Mouse (Mus musculus) left cerebral cortex, adult 2 months (tissue): ENCODE results near the gene Samm50. TPM values are rescaled to one million over a fixed set of nuclear protein-coding genes. Genes with fewer than 3 reads are reported as not detected.

Source experiments
- DNase-seq, 2 experiments: peaks; one replicate each; pipeline ENCODE4 v3.0.0; 2021 to 2022; ENCODE audit warnings: low spot score in 2 of 2, mixed read lengths in 1 of 2; ENCODE audit errors: extremely low spot score in 1 of 2
- H3K27ac ChIP-seq: fragments of 200-600 bp; 2 replicates; pipeline ENCODE4 v1.8.1; 2022
- H3K4me3 ChIP-seq: fragments of 200-600 bp; 2 replicates; pipeline ENCODE4 v1.8.1; 2022
- CTCF ChIP-seq: fragments of 200-600 bp; IDR thresholded peaks from 2 replicates; pipeline ENCODE4 v1.8.1; 2022; ENCODE audit warnings: antibody characterized with exemption, mild to moderate bottlenecking, moderate library complexity
- intact Hi-C: fragments of 180-260 bp; cut with DNase I; formaldehyde crosslinking; loops from one replicate; pipeline ENCODE4 v1.15.1; 2025
- total RNA-seq, 2 experiments: library from RNA; stranded (reverse); gene quantifications; 2 replicates each; pipeline ENCODE4 v1.2.3; 2021

Gene Samm50
- total RNA-seq, 2 experiments from 2014 or later, result 99.4 to 111 TPM

DNA sequence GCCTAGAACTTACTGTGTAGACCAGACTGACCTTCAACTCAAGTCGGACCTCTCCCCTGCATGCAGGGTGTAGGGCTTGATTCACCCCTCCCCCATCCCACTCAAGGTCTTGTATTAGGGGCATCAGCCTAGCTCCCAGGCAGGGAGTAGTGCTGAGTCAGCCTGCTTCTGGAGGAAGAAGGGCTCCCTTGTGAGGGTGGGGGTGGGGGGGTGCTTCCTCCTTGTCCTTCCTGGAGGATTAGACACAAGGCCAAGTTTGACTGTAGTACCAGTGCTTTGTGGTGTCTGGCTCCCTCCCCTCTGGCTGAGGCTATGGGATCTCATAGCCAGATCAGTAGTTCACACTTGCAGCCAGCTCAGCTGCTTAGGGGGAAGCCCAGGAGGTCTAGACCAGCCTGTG lies 8.1 kb upstream of the Samm50 start:
- no peak for DNase-seq
- no peak overlapping the region for H3K4me3 ChIP-seq
- H3K27ac ChIP-seq, result no peak overlapping the region
- TF ChIP-seq CTCF, result no peak
- intact Hi-C loops, result no loop called here

DNA sequence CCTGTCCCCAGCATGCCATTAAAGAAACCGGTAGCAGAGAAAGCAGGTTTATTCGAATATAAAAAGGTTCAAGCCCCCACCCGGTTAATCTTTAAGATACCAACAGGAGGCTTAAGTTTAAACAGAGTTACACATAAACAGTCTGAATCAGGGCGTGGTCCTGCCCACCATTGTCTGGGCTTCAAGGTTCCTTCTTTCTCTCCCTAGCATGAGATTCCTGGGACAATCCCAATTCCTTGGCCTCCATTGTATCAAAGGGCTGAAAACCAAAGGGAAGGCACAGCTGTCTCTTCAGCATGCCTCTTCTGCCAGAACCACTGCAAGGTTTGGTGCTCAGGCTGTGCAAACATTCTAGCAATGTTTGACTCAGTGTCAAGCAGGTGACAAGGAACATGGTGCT lies 5.8 kb upstream of the Samm50 start:
- DNase-seq, result no peak
- H3K27ac ChIP-seq, result no peak overlapping the region
- TF ChIP-seq CTCF, result no peak
- H3K4me3 ChIP-seq, result no peak overlapping the region
- intact Hi-C loops, result no loop called here

DNA sequence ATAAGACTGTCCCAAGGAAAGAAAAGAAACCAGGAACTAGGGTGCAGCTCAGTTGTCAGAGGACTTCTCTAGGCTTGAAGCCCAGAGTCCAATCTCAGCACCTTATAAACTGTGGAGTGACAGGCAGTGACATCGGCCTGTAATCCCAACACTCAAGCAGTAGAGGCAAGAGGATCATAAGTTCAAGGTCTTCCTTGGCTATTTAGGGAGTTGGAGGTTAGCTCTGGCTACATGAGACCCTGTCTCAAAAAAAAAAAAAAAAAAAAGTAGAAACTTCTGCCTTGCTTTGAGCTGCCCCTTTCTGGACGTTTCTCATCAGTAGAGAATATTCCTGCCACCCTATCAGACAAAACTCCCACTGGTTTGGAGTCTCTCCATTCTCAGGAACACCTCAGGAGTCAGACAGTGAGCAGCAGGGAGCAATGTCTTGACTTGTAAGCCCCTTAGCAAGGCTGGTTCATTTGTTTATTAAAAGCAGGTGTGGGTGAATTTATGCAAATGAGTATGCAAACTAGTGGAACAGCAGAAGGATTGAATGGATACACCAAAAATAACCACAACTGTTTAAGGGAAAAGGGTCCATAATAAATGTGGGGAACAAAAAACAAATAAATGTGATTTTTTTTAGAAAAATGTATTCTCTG lies 3.0 kb upstream of the Samm50 start:
- no peak for DNase-seq
- TF ChIP-seq CTCF, result no peak
- Histone ChIP-seq H3K27ac (no peak overlapping the region), H3K4me3 (no peak overlapping the region)
- intact Hi-C loops, result no loop called here

DNA sequence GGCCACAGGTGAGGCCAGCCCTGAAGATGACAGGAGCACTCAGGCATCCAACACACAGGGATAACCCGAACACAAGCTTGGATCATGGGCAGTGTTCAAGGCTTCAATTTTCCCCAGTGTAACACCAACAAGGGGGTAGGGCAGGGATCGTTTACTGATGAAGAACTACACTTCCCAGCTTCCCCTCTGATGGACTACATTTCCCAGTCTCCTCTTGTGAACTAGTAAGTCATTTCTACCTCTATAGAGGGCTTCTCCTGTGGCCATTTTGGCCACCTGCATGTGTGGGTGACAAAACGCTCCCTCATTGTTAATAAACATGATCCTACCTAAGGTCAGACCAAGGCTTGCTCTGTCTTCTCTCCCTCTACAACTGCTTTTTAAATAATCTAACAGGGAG lies 2.2 kb upstream of the Samm50 start:
- Histone ChIP-seq H3K27ac (no peak overlapping the region), H3K4me3 (no peak overlapping the region)
- TF ChIP-seq CTCF, result no peak
- DNase-seq, result no peak
- intact Hi-C loops, result no loop called here

DNA sequence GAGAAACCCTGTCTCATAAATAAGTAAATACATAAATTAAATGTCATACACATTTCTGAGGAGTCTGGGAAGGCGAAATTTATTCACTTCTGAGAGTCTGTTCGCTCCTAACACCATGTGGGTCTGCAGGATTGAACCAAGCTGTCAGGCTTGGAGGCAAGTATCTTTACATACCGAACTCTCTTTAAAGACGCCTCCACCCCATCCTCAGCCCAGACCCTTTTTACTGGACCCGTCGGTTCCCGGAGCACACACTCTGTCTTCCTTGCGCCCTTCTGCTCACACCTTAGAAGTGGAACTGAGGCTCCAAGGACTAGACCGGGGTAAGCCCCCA lies 350 bp upstream of the Samm50 start:
- DNase-seq, result no peak
- TF ChIP-seq CTCF, result no peak
- intact Hi-C loops, result no loop called here
- Histone ChIP-seq H3K27ac (peak overlapping the region; percentile 95), H3K4me3 (peak overlapping the region; percentile 79)

DNA sequence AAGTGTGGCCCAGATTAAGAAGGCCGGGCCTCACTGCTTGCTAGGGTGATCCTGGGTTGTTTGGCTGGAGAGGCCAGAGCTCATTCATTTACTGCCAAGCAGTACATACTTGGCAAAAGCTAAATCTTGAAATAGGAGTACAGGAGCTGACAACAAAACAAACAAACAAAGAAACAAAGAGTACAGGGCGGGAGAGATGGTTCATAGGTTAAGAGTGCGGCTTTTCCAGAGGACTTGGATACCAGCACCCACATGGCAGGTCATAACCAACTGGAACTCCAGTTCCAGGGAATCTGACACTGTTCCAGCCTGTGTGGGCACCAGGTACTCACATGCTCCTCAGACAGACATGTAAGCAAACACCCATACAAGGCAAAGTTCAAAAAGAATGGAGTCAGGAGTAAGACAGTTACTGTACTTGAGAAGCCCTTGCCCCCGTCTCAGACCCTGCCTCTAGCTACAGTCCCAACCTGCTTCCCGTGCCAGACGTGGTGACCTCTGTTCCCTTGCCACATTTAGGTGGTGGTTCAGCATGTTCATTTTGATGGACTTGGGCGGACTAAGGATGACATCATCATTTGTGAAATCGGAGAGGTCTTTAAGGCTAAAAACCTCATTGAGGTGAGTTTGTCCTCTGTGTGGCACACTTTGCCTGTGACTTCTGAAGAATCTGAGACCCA lies 4.6 kb downstream of the Samm50 start:
- no peak overlapping the region for H3K4me3 ChIP-seq
- intact Hi-C loops, result no loop called here
- DNase-seq, result no peak
- no peak for TF ChIP-seq CTCF
- H3K27ac ChIP-seq, result no peak overlapping the region

DNA sequence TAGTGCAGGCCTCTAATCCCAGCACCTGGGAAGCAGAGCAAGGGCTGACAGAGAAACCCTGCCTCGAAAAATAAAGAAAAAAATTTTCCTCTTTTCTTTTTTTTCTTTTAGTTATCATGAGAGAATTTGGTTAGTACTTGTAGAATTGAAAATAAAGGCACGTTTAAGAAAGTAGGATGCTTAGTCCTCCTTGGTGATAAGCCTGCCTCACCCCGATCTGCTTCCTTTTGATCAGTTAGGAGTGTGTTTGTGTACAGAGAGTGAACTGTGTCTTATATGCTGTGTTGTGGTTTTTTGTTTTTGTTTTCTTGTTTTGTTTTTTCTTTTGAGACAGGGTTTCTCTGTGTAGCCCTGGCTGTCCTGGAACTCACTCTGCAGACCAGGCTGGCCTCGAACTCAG lies 15.3 kb downstream of the Samm50 start:
- Histone ChIP-seq H3K4me3 (no peak overlapping the region), H3K27ac (no peak overlapping the region)
- no peak for TF ChIP-seq CTCF
- intact Hi-C loops, result no loop called here
- no peak for DNase-seq

DNA sequence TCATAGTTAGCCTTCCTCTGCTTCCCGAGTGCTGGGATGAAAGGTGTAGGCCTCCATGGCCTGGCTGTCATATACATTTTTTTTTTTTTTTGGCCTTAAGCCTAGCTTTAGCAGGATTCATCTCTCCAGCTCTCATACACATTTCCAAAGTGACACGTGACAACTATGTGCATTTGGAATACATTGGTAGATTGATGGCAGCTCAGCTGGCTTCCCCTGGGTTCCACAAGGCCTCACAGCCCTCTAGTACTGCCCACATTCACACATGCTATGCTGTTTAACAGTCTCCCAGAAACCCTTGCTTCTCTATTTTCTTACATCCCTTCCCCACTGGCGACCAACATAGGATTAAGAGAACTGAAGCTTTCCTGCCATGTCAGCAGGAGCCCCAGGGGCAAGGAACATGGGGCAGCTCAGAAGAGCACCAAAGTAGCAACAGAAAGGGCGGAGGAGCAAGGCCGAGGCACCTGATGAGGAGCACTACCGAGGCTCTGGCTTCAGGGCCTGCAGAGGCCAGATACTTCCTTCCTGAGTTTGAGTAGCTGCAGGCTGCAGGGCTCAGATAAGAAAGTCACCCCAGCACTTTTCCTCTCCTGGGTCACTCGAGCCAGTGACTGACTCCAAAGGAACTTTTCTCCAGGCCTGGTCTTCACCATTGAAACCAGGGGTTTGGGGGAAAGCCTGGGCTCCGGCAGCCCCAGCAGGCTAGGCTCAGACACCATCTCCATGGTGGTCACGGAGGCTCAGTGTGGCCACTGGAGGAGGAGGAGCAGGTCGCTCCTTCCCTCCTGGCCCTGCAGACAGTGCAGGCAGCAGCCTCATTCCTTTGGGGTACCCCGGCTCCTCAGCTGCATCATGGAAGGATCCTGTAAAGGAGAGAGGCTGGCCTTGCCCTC lies 17.7 kb downstream of the Samm50 start:
- no peak for TF ChIP-seq CTCF
- intact Hi-C loops, result loop anchor here (5.0 kb wide), 1 partner anchor 403 kb away; no protein-coding TSS in a partner anchor
- H3K4me3 ChIP-seq, result no peak overlapping the region
- peak overlapping the region; percentile 36 for H3K27ac ChIP-seq
- DNase-seq, result no peak

DNA sequence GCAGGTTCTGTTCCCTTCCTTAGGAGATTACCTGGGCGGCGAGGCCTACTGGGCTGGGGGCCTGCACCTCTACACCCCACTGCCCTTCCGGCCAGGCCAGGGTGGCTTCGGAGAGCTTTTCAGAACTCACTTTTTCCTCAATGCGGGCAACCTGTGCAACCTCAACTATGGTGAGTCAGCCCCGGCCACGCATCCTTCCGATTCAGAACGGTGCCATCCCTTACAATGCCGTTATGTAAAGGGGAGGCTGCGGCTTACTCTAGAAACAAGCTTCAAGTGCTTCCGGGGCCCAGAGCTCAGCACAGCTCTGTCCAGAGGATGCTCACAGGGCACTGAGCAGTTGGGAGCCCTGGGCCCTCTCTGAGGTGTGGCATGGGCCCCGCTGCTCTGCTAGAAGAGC lies 18.4 kb downstream of the Samm50 start:
- TF ChIP-seq CTCF, result no peak
- no peak for DNase-seq
- peak overlapping the region; percentile 36; the same call in 1 of the 2 replicates for H3K27ac ChIP-seq
- intact Hi-C loops, result loop anchor here (5.0 kb wide), 1 partner anchor 402 kb away; no protein-coding TSS in a partner anchor
- H3K4me3 ChIP-seq, result no peak overlapping the region

DNA sequence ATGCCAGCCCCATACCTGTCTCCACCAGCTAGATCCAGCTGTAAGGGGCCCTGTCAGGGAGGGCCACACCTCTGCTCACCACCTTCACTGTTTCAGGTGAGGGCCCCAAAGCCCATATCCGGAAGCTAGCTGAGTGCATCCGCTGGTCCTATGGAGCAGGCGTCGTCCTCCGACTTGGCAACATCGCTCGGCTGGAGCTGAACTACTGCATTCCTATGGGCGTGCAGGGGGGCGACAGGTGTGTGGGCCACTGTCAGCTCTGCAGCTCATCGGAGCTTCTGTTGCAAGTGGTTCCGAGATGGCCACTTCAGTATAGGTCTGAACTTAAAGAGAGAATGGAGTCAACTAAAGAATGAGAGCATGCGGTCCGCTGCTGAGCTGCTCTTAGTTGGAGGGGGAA lies 18.9 kb downstream of the Samm50 start:
- no peak overlapping the region for H3K4me3 ChIP-seq
- no peak for DNase-seq
- H3K27ac ChIP-seq, result no peak overlapping the region; the same call in 1 of the 2 replicates
- intact Hi-C loops, result loop anchor here (5.0 kb wide), 1 partner anchor 401 kb away; no protein-coding TSS in a partner anchor
- no peak for TF ChIP-seq CTCF

DNA sequence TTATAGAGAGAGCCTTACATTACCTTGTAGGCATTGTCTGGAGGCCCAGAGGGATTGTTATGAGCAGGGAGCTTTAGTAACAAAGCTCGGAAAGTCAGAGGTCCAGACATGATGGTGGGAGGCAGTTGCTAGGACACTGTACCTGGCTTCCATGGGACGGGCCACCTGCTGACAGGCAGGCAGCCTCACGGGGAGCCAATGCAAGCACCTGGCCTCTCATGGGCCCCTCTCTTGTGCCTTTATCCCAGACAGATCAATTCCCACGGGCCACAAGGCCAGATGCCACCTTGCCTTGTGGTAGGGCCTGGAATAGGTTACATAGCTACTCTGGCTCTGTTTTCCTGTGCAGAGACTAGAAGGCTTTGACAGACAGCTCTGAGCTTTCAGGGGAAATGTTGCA lies 19.5 kb downstream of the Samm50 start:
- Histone ChIP-seq H3K4me3 (no peak overlapping the region), H3K27ac (no peak overlapping the region)
- intact Hi-C loops, result loop anchor here (5.0 kb wide), 1 partner anchor 401 kb away; no protein-coding TSS in a partner anchor
- no peak for TF ChIP-seq CTCF
- no peak for DNase-seq
